Mouse (Mus musculus) midbrain, embryonic 13.5 days (tissue): ENCODE results near the gene Kif18b. TPM values are rescaled to one million over a fixed set of nuclear protein-coding genes. Genes with fewer than 3 reads are reported as not detected.
A peak's percentile ranks its signal among the peaks of the same experiment; 100 is the strongest.

Experiments used
- ATAC-seq: fragments of 200-750 bp; cut with Nextera tagmentation; 2 replicates; pipeline ENCODE4 v1.8.0; 2017; ENCODE audit warnings: mild to moderate bottlenecking, moderate TSS enrichment, moderate library complexity
- H3K27ac ChIP-seq: fragments of 300-500 bp; sonication (generic); 2 replicates; pipeline ENCODE4 v1.5.1; 2015; ENCODE audit warnings: inconsistent platforms, mild to moderate bottlenecking, moderate library complexity
- H3K27me3 ChIP-seq: fragments of 300-500 bp; sonication (generic); 2 replicates; pipeline ENCODE4 v1.6.1; 2015; ENCODE audit warnings: mild to moderate bottlenecking, inconsistent platforms
- H3K36me3 ChIP-seq: fragments of 300-500 bp; sonication (generic); 2 replicates; pipeline ENCODE4 v1.6.1; 2015; ENCODE audit warnings: mild to moderate bottlenecking, inconsistent platforms
- H3K4me1 ChIP-seq: fragments of 300-500 bp; sonication (generic); replicated peaks from 2 replicates; pipeline ENCODE4 v1.6.1; 2015; ENCODE audit warnings: inconsistent platforms
- H3K4me2 ChIP-seq: fragments of 300-500 bp; sonication (generic); replicated peaks from 2 replicates; pipeline ENCODE4 v1.6.1; 2015; ENCODE audit warnings: moderate library complexity, mild to moderate bottlenecking, inconsistent platforms
- H3K4me3 ChIP-seq: fragments of 300-500 bp; sonication (generic); replicated peaks from 2 replicates; pipeline ENCODE4 v1.5.1; 2015; ENCODE audit warnings: mild to moderate bottlenecking, inconsistent platforms
- H3K9ac ChIP-seq: fragments of 300-500 bp; sonication (generic); replicated peaks from 2 replicates; pipeline ENCODE4 v1.6.1; 2015; ENCODE audit warnings: mild to moderate bottlenecking, inconsistent platforms
- H3K9me3 ChIP-seq: fragments of 300-500 bp; sonication (generic); 2 replicates; pipeline ENCODE4 v1.6.1; 2016; ENCODE audit warnings: mild to moderate bottlenecking, inconsistent platforms
- WGBS: fragments of 180-500 bp; shearing (Covaris S2); methylation state at CpG from one replicate; pipeline ENCODE4 v1.1.7; 2015; 5-methylcytosine and 5-hydroxymethylcytosine counted together
- polyA plus RNA-seq: library from polyadenylated mRNA; unstranded; fragments of >200 nt; fragmentation: Nextera tagmentation; extraction: Ambion mirVana; gene quantifications from 2 replicates; pipeline ENCODE4 v1.2.1, GENCODE M21; 2015

Gene Kif18b
- polyA plus RNA-seq, 1 experiment from 2014 or later: 4.9 TPM

DNA sequence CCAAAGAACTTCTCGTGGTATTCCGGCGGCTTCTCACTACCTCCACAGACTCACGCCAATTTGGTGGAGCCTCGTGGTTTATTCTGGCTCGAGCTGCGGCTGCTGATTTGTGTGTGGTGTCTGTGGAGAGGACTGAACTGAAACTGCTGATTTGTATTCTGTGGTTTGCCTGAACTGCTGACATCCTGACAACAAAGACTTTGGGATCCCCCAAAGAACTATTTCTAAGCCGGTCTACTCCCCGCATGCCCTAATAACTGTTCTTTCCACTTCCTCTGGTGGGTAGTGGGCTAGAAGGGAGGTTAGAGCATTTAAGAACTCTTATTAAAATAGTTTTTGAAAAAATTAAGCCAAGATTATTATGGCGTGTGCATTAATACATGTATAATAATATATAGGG, 5.7 kb upstream of the Kif18b start:
- H3K4me1 ChIP-seq: no peaks in the 10 kb centered on the region
- no peaks in the 10 kb centered on the region for H3K9me3 ChIP-seq
- no peak overlapping the region for H3K4me2 ChIP-seq
- H3K36me3 ChIP-seq: no peaks in the 10 kb centered on the region
- WGBS: 89% methylated on average over 10 of the region's 10 CpGs
- H3K27ac ChIP-seq: no peak overlapping the region
- no peak overlapping the region for H3K4me3 ChIP-seq
- ATAC-seq: no peak
- H3K9ac ChIP-seq: no peak overlapping the region
- H3K27me3 ChIP-seq: no peaks in the 10 kb centered on the region; the same call in 1 of the 2 replicates

DNA sequence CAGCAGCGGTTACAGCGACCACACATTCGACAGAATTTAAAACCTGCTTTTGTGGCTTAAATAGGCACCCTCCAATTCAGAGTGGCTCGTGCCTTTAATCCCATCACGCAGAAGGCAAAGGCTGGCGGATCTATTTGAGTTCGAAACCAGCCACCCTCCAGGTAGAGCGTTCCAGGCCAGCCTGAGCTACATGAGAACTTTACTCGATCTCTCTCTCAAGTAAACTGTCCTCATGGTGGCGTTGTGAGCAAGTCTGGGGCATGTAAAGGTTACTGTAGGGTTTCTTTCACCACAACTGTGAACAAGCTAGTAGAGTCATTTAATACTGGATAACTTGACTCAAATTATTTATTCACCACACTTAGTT, 410 bp upstream of the Kif18b start:
- H3K4me1 ChIP-seq: peaks cover 29% of the 10 kb centered on the region
- no peaks in the 10 kb centered on the region for H3K9me3 ChIP-seq
- peak overlapping the region; percentile 56 for H3K9ac ChIP-seq
- H3K27me3 ChIP-seq: no peaks in the 10 kb centered on the region; the same call in 1 of the 2 replicates
- H3K36me3 ChIP-seq: no peaks in the 10 kb centered on the region
- peak overlapping the region; percentile 90 for H3K27ac ChIP-seq
- peak overlapping the region; percentile 63 for H3K4me3 ChIP-seq
- peak; percentile 46; the same call in 1 of the 2 replicates for ATAC-seq
- H3K4me2 ChIP-seq: peak overlapping the region; percentile 72
- under 1% methylated on average over 10 of the region's 10 CpGs for WGBS

DNA sequence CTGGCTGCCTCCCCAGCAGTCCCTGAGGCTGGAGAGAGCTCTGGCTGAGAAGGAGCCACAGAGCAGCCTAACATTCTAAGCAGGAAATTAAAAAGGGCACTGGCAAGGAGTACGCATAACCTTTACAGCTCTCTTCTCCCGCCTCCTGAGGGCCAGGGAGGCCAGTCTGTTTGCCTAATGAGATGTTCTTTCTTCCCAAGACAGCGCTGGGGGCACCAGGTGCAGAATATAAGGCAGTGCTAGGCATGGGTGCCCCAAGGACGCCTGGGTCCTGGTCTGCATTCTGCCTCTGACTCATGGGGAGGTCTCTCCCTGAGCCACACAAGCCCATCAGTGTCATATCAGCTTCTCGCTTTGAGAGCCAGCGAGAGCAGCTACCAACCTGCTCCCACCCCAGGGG, 3.4 kb downstream of the Kif18b start:
- H3K4me2 ChIP-seq: peak overlapping the region; percentile 20; the same call in 1 of the 2 replicates
- H3K9ac ChIP-seq: no peak overlapping the region; the same call in 1 of the 2 replicates

GRCm38 (mm10) chr11:102918077-102918476, 6.8 kb downstream of the Kif18b start:
- Histone ChIP-seq H3K4me1 (peaks cover 20% of the 10 kb centered on the region), H3K27me3 (no peaks in the 10 kb centered on the region), H3K9me3 (no peaks in the 10 kb centered on the region), H3K4me2 (no peak overlapping the region), H3K4me3 (no peak overlapping the region), H3K27ac (no peak overlapping the region), H3K9ac (no peak overlapping the region), H3K36me3 (peaks cover 24% of the 10 kb centered on the region)
- WGBS: 79% methylated on average over 4 of the region's 4 CpGs
- no peak for ATAC-seq

More for the DNA sequence above, 3.4 kb downstream of the Kif18b start:
- H3K27ac ChIP-seq: peak overlapping the region; percentile 59
- H3K27me3 ChIP-seq: no peaks in the 10 kb centered on the region
- peaks cover 29% of the 10 kb centered on the region for H3K4me1 ChIP-seq
- H3K9me3 ChIP-seq: no peaks in the 10 kb centered on the region
- WGBS: 64% methylated on average over 6 of the region's 6 CpGs
- no peak overlapping the region for H3K4me3 ChIP-seq
- H3K36me3 ChIP-seq: no peaks in the 10 kb centered on the region
- ATAC-seq: no peak

- H3K4me2 ChIP-seq: no peak overlapping the region
- ATAC-seq: no peak
- WGBS: 86% methylated on average over 9 of the region's 9 CpGs
- no peak overlapping the region for H3K27ac ChIP-seq
- H3K9ac ChIP-seq: no peak overlapping the region
- peaks cover 39% of the 10 kb centered on the region for H3K36me3 ChIP-seq
- H3K4me1 ChIP-seq: no peaks in the 10 kb centered on the region
- H3K4me3 ChIP-seq: no peak overlapping the region
- no peaks in the 10 kb centered on the region for H3K27me3 ChIP-seq
- no peaks in the 10 kb centered on the region for H3K9me3 ChIP-seq
Observed at GRCm38 (mm10) chr11:102915380-102915779, 9.5 kb downstream of the Kif18b start.

- Histone ChIP-seq H3K27ac (no peak overlapping the region), H3K4me3 (no peak overlapping the region), H3K9me3 (no peaks in the 10 kb centered on the region), H3K4me2 (no peak overlapping the region), H3K27me3 (no peaks in the 10 kb centered on the region), H3K9ac (no peak overlapping the region), H3K4me1 (no peaks in the 10 kb centered on the region), H3K36me3 (peaks cover 67% of the 10 kb centered on the region)
- no peak for ATAC-seq
- 75% methylated on average over 7 of the region's 7 CpGs for WGBS
Observed at GRCm38 (mm10) chr11:102911376-102911775, 13.5 kb downstream of the Kif18b start.

DNA sequence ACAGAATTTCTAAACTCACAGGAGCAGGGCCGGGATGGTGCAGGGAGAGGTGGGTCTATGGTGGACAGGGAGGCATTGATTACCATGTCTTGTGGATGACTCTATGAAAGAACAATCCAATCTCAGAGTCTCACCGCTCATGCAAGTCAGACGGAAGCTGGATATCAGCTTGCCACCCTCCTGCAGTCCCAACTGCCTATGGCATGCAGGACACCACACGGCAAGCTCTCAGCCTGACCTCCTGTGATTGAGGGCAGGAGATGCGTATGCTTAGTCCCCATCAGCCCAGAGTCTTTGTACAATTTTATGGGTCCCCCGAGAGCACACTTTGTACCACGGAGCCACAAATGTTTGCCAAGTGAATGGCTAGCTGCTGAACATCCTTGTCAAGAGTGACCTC, 21.3 kb downstream of the Kif18b start:
- no peak for ATAC-seq
- WGBS: 79% methylated on average over 7 of the region's 7 CpGs
- H3K27me3 ChIP-seq: 0 out of 2 replicates have a peak, but pooled peaks cover 8% of the 10 kb centered on the region

GRCm38 (mm10) chr11:102902107-102902506, 22.8 kb downstream of the Kif18b start:
- Histone ChIP-seq H3K27me3 (0 out of 2 replicates have a peak, but pooled peaks cover 16% of the 10 kb centered on the region), H3K9me3 (no peaks in the 10 kb centered on the region), H3K27ac (no peak overlapping the region), H3K9ac (no peak overlapping the region), H3K4me1 (0 out of 2 replicates have a peak, but pooled peaks cover 16% of the 10 kb centered on the region), H3K4me3 (no peak overlapping the region), H3K4me2 (no peak overlapping the region), H3K36me3 (peaks cover 19% of the 10 kb centered on the region; the same call in 1 of the 2 replicates)
- 75% methylated on average over 5 of the region's 5 CpGs for WGBS
- ATAC-seq: no peak

More for the DNA sequence above, 21.3 kb downstream of the Kif18b start:
- Histone ChIP-seq H3K9ac (no peak overlapping the region), H3K27ac (no peak overlapping the region), H3K36me3 (peaks cover 33% of the 10 kb centered on the region), H3K4me1 (0 out of 2 replicates have a peak, but pooled peaks cover 10% of the 10 kb centered on the region), H3K4me3 (no peak overlapping the region), H3K9me3 (no peaks in the 10 kb centered on the region), H3K4me2 (no peak overlapping the region)

DNA sequence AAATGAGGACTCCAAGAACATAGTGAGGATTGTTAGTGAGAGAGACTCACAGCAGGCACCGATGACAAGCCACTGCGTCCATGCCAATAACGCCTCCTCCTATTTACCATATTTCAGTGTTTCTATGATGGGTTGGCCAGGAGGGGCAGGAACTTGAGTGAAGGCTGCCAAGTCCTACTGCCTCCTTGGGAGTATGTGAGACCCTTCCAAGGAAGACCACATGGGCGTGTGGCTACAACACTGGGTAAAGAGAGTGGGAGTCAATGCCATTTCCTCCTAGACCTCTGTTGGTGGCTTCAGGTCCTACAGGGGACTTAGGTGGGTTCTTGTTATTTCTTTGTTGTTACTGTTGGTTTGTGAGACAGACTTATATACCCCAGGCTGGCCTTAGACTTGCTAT, 23.7 kb downstream of the Kif18b start:
- WGBS: 62% methylated on average over 4 of the region's 4 CpGs
- H3K9ac ChIP-seq: no peak overlapping the region
- peak; percentile 39 for ATAC-seq
- H3K4me3 ChIP-seq: no peak overlapping the region
- H3K27ac ChIP-seq: no peak overlapping the region
- no peaks in the 10 kb centered on the region for H3K9me3 ChIP-seq
- 0 out of 2 replicates have a peak, but pooled peaks cover 16% of the 10 kb centered on the region for H3K4me1 ChIP-seq
- no peak overlapping the region for H3K4me2 ChIP-seq
- H3K27me3 ChIP-seq: peaks cover 23% of the 10 kb centered on the region
- peaks cover 10% of the 10 kb centered on the region; the same call in 1 of the 2 replicates for H3K36me3 ChIP-seq

GRCm38 (mm10) chr11:102900763-102901162, 24.2 kb downstream of the Kif18b start, which contains the start of gene Gfap:
Gene Gfap, minus strand, starts transcription at chr11:102900912.
- Histone ChIP-seq H3K9me3 (no peaks in the 10 kb centered on the region), H3K4me3 (no peak within 1 kb of the TSS), H3K36me3 (peaks cover 6% of the 10 kb centered on the region; the same call in 1 of the 2 replicates), H3K4me1 (0 out of 2 replicates have a peak, but pooled peaks cover 16% of the 10 kb centered on the region), H3K27ac (no peak within 1 kb of the TSS), H3K9ac (no peak within 1 kb of the TSS), H3K4me2 (no peak within 1 kb of the TSS), H3K27me3 (peaks cover 27% of the 10 kb centered on the region)
- WGBS: 13% methylated on average over 7 of the region's 7 CpGs
- peak; percentile 75 for ATAC-seq

DNA sequence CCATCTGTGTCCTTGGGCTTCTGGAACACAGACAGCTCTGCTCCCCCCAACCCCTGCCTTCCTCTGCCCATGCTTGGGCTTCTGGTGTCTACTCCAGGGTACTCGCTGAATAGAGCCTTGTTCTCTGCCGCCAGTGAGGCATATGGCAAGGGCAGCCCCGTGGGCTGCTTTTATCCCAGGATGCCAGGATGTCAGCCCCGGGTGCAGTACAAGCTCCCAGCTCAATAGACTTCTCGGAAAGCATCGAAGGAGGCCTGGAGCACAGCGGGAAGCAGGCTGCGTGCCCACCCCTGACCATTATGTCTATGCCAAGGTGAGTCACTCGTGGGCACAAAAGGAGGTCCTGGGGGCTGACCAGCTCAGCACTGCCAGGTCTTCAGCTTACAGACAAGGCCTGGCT, 26.5 kb downstream of the Kif18b start:
- H3K4me1 ChIP-seq: peaks cover 10% of the 10 kb centered on the region; the same call in 1 of the 2 replicates
- peak overlapping the region; percentile 5; the same call in 1 of the 2 replicates for H3K9ac ChIP-seq
- 67% methylated on average over 9 of the region's 9 CpGs for WGBS
- H3K27me3 ChIP-seq: peaks cover 50% of the 10 kb centered on the region
- H3K4me3 ChIP-seq: no peak overlapping the region
- no peaks in the 10 kb centered on the region for H3K36me3 ChIP-seq
- H3K4me2 ChIP-seq: no peak overlapping the region
- ATAC-seq: 0 out of 2 replicates have a peak, but pooled peaks have one; percentile 37
- no peak overlapping the region; the same call in 1 of the 2 replicates for H3K27ac ChIP-seq
- no peaks in the 10 kb centered on the region for H3K9me3 ChIP-seq

DNA sequence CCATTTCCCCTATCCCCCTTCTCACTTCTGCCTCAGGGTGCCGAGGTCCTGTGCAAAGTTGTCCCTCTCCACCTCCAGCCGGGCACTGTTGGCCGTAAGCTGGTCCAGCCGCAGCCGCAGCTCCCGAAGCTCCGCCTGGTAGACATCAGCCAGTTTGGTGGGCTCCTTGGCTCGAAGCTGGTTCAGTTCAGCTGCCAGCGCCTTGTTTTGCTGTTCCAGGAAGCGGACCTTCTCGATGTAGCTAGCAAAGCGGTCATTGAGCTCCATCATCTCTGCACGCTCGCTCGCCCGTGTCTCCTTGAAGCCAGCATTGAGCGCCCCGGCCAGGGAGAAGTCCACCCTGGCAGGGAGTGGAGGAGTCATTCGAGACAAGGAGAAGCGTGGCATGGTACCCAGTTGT, 28.3 kb downstream of the Kif18b start:
- no peak overlapping the region for H3K4me2 ChIP-seq
- H3K27ac ChIP-seq: no peak overlapping the region
- H3K4me3 ChIP-seq: no peak overlapping the region
- H3K27me3 ChIP-seq: peaks cover 66% of the 10 kb centered on the region
- ATAC-seq: no peak
- peaks cover 16% of the 10 kb centered on the region for H3K4me1 ChIP-seq
- H3K9me3 ChIP-seq: no peaks in the 10 kb centered on the region
- WGBS: 79% methylated on average over 20 of the region's 20 CpGs
- no peak overlapping the region for H3K9ac ChIP-seq
- H3K36me3 ChIP-seq: no peaks in the 10 kb centered on the region

DNA sequence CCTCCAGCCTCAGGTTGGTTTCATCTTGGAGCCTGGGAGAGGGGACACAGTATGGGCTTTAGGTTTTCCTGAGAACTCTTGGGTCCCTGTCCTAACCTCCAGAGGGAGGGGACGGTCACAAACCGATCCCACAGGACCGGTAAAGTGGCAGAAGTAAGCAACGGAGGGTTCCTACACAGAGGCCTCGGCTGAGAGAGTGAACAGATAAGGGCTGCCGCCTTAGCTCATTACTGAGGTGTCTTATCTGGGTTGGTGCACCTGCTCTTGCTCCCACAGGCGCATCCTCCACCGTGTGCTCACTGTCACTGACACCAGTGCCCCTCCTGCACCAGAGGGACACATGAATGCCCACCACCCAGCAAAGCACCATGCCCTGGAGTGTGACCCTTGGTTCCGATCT, 29.1 kb downstream of the Kif18b start:
- no peaks in the 10 kb centered on the region for H3K36me3 ChIP-seq
- H3K4me1 ChIP-seq: peaks cover 12% of the 10 kb centered on the region
- WGBS: 80% methylated on average over 9 of the region's 9 CpGs
- no peak for ATAC-seq
- no peak overlapping the region for H3K9ac ChIP-seq
- H3K27me3 ChIP-seq: peaks cover 69% of the 10 kb centered on the region
- H3K9me3 ChIP-seq: no peaks in the 10 kb centered on the region
- no peak overlapping the region for H3K4me2 ChIP-seq
- no peak overlapping the region for H3K4me3 ChIP-seq
- H3K27ac ChIP-seq: no peak overlapping the region
